Mouse (Mus musculus) embryonic facial prominence, embryonic 13.5 days (tissue): Measurements from ENCODE around the gene Cntn5. TPM values are rescaled to one million over a fixed set of nuclear protein-coding genes. Genes with fewer than 3 reads are reported as not detected.

Source experiments
- ATAC-seq: fragments of 200-750 bp; cut with Nextera tagmentation; 2 replicates; pipeline ENCODE4 v1.8.0; 2017; ENCODE audit warnings: low read depth; ENCODE audit not compliant: insufficient number of reproducible peaks, insufficient read depth, low FRiP score, low TSS enrichment
- H3K27ac ChIP-seq: fragments of 300-500 bp; sonication (generic); 2 replicates; pipeline ENCODE4 v1.5.1; 2015; ENCODE audit warnings: moderate library complexity, mild to moderate bottlenecking, inconsistent platforms
- H3K27me3 ChIP-seq: fragments of 300-500 bp; sonication (generic); 2 replicates; pipeline ENCODE4 v1.6.1; 2015; ENCODE audit warnings: mild to moderate bottlenecking, inconsistent platforms
- H3K36me3 ChIP-seq: fragments of 300-500 bp; sonication (generic); 2 replicates; pipeline ENCODE4 v1.6.1; 2015; ENCODE audit warnings: mild to moderate bottlenecking, inconsistent platforms
- H3K4me1 ChIP-seq: fragments of 300-500 bp; sonication (generic); 2 replicates; pipeline ENCODE4 v1.6.1; 2015; ENCODE audit warnings: inconsistent platforms
- H3K4me2 ChIP-seq: fragments of 300-500 bp; sonication (generic); 2 replicates; pipeline ENCODE4 v1.6.1; 2015; ENCODE audit warnings: moderate library complexity, mild to moderate bottlenecking, inconsistent platforms
- H3K4me3 ChIP-seq: fragments of 300-500 bp; sonication (generic); 2 replicates; pipeline ENCODE4 v1.5.1; 2015; ENCODE audit warnings: mild to moderate bottlenecking, inconsistent platforms
- H3K9ac ChIP-seq: fragments of 300-500 bp; sonication (generic); 2 replicates; pipeline ENCODE4 v1.6.1; 2015; ENCODE audit warnings: mild to moderate bottlenecking, inconsistent platforms
- H3K9me3 ChIP-seq: fragments of 300-500 bp; sonication (generic); 2 replicates; pipeline ENCODE4 v1.6.1; 2016; ENCODE audit warnings: inconsistent platforms
- WGBS: fragments of 180-500 bp; shearing (Covaris S2); methylation state at CpG from one replicate; pipeline ENCODE4 v1.1.7; 2015; ENCODE audit warnings: mixed read lengths; 5-methylcytosine and 5-hydroxymethylcytosine counted together
- polyA plus RNA-seq: library from polyadenylated mRNA; unstranded; fragments of >200 nt; fragmentation: Nextera tagmentation; extraction: Ambion mirVana; gene quantifications from 2 replicates; pipeline ENCODE4 v1.2.1, GENCODE M21; 2015

The Cntn5 gene
- polyA plus RNA-seq, 1 experiment from 2014 or later: 3.4 TPM

GRCm38 (mm10) chr9:10722121-10722520, 182.5 kb downstream of the Cntn5 start:
- Histone ChIP-seq H3K27me3 (no peaks in the 10 kb centered on the region), H3K4me1 (no peaks in the 10 kb centered on the region), H3K4me2 (no peak overlapping the region), H3K27ac (no peak overlapping the region), H3K36me3 (no peaks in the 10 kb centered on the region), H3K4me3 (no peak overlapping the region), H3K9me3 (no peaks in the 10 kb centered on the region), H3K9ac (no peak overlapping the region)
- 83% methylated on average over 4 of the region's 4 CpGs for WGBS
- no peak for ATAC-seq

DNA sequence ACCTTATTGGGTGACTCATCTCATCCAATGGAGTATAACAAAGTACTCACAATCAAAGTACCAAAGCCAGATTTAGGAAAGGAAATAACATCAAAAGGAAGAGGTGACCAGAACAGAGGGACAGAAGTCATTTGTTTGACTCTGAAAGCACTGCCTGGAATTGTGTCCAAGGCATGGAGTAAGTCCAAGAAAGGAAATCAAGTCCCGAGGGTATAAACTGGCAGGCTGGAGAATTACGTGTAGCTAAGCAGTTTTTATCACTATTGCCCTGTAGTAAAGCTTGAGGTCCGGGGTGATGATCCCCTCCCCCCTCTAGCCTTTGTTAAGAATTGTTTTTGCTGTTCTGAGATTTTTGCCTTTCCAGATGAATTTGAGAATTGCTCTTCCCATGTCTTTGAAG, 185.6 kb downstream of the Cntn5 start:
- no peak overlapping the region for H3K27ac ChIP-seq
- no peaks in the 10 kb centered on the region for H3K36me3 ChIP-seq
- H3K4me2 ChIP-seq: no peak overlapping the region
- no peak for ATAC-seq
- H3K27me3 ChIP-seq: no peaks in the 10 kb centered on the region
- H3K9ac ChIP-seq: no peak overlapping the region
- H3K9me3 ChIP-seq: no peaks in the 10 kb centered on the region
- no peaks in the 10 kb centered on the region for H3K4me1 ChIP-seq
- H3K4me3 ChIP-seq: no peak overlapping the region
- WGBS: 66% methylated on average over 3 of the region's 3 CpGs

GRCm38 (mm10) chr9:10713641-10714040, 190.9 kb downstream of the Cntn5 start:
- WGBS: 17% methylated on average over 1 of the region's 1 CpGs
- H3K4me2 ChIP-seq: no peak overlapping the region
- H3K27me3 ChIP-seq: no peaks in the 10 kb centered on the region
- H3K4me3 ChIP-seq: no peak overlapping the region
- H3K4me1 ChIP-seq: no peaks in the 10 kb centered on the region
- no peak overlapping the region for H3K27ac ChIP-seq
- H3K36me3 ChIP-seq: no peaks in the 10 kb centered on the region
- ATAC-seq: no peak
- no peaks in the 10 kb centered on the region for H3K9me3 ChIP-seq
- no peak overlapping the region for H3K9ac ChIP-seq

DNA sequence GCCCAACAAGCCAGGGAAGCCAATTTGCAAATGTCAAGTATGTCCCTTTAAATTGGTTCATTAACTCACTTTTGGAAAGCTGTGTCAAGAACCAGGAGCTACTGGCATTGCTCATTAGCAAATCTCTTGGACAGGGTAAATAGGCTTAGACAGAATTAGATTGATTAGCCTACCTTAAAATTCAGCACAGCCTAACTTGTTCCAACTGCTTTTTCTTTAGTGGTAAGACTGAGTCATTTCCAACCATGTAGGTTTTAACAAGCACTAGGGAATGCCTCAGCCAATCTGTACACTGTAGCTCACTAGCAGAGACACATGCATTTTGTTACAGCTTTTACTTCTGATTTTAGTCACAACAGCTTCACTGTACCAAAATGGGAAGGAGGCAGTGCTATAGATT, 222.9 kb downstream of the Cntn5 start:
- no peaks in the 10 kb centered on the region for H3K36me3 ChIP-seq
- no peak for ATAC-seq
- H3K4me2 ChIP-seq: no peak overlapping the region
- no peak overlapping the region for H3K4me3 ChIP-seq
- no peaks in the 10 kb centered on the region for H3K4me1 ChIP-seq
- no peak overlapping the region for H3K9ac ChIP-seq
- H3K27me3 ChIP-seq: no peaks in the 10 kb centered on the region
- H3K27ac ChIP-seq: no peak overlapping the region
- no peaks in the 10 kb centered on the region for H3K9me3 ChIP-seq

DNA sequence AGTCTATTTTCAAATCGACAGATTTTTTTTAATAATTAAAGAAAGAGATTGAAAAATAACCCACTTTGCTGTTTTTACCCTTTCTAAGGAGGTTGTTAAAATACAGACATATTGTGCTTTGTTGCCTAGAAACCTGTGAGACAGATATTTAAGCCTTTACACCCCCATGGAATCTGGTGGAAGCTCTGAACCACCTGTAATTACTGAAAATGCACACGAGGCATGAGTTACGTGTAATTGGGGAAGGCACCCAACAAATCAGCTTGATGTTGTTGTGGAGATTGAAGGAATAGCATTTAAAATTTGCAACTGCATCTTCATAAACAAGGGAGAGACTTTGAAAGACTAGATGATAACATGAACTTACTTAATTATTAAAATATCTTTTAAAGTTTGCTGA, 223.4 kb downstream of the Cntn5 start:
- Histone ChIP-seq H3K4me3 (no peak overlapping the region), H3K27me3 (no peaks in the 10 kb centered on the region), H3K4me2 (no peak overlapping the region), H3K9ac (no peak overlapping the region), H3K36me3 (no peaks in the 10 kb centered on the region), H3K9me3 (no peaks in the 10 kb centered on the region), H3K27ac (no peak overlapping the region), H3K4me1 (no peaks in the 10 kb centered on the region)
- no peak for ATAC-seq
- 69% methylated on average over 3 of the region's 3 CpGs for WGBS

DNA sequence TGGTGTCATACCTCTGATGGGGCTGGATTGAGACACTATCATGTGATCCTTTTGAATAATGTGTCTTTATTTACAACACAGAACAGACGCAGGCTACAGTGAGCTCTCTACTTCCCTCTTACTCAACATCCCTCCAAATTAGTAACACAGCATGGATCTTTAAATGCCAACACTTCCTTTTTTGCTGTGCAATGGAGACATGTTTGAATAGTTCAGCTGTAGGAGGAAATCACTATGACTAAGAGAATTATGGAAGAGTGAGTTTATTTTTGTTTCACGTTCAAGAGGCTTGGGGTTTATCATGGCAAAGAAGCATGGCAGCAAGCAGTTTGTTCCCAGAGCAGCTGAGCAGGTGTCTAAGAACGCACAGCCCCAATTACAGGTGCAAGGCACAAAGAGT, 235.9 kb downstream of the Cntn5 start:
- Histone ChIP-seq H3K9ac (no peak overlapping the region), H3K4me2 (no peak overlapping the region), H3K36me3 (no peaks in the 10 kb centered on the region), H3K9me3 (no peaks in the 10 kb centered on the region), H3K27ac (no peak overlapping the region), H3K4me1 (no peaks in the 10 kb centered on the region), H3K4me3 (no peak overlapping the region), H3K27me3 (no peaks in the 10 kb centered on the region)
- WGBS: 69% methylated on average over 3 of the region's 3 CpGs
- no peak for ATAC-seq

GRCm38 (mm10) chr9:10667438-10667837, 237.1 kb downstream of the Cntn5 start:
- H3K27ac ChIP-seq: no peak overlapping the region
- H3K4me2 ChIP-seq: no peak overlapping the region
- H3K9me3 ChIP-seq: no peaks in the 10 kb centered on the region
- H3K27me3 ChIP-seq: no peaks in the 10 kb centered on the region
- no peaks in the 10 kb centered on the region for H3K4me1 ChIP-seq
- 70% methylated on average over 4 of the region's 4 CpGs for WGBS
- no peaks in the 10 kb centered on the region for H3K36me3 ChIP-seq
- no peak for ATAC-seq
- H3K4me3 ChIP-seq: no peak overlapping the region
- no peak overlapping the region for H3K9ac ChIP-seq

GRCm38 (mm10) chr9:10665756-10666155, 238.8 kb downstream of the Cntn5 start:
- Histone ChIP-seq H3K4me2 (no peak overlapping the region), H3K27ac (no peak overlapping the region), H3K4me1 (no peaks in the 10 kb centered on the region), H3K4me3 (no peak overlapping the region), H3K9ac (no peak overlapping the region), H3K36me3 (no peaks in the 10 kb centered on the region), H3K9me3 (no peaks in the 10 kb centered on the region), H3K27me3 (no peaks in the 10 kb centered on the region)
- no peak for ATAC-seq

DNA sequence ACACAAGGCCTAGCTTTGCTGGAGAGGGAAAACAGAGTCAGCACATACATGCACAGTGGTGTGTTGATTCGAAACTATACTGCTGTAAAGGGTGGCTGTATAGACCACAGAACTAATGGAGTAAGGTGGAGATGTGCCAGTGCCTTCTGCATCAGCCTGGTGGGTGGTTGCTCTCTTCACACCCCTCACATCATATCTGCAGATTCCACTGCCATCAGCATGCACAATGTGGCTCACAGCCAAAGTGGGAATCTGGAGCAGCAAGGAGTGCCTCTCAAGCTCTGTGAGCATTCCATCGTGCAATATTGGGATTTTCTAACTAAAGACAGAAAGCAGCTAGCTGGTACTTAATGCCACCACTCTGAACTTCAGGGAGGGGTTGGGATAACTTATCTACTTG, 241.5 kb downstream of the Cntn5 start:
- no peaks in the 10 kb centered on the region for H3K9me3 ChIP-seq
- H3K4me1 ChIP-seq: no peaks in the 10 kb centered on the region
- no peak overlapping the region for H3K4me3 ChIP-seq
- no peaks in the 10 kb centered on the region for H3K36me3 ChIP-seq
- WGBS: 62% methylated on average over 2 of the region's 2 CpGs
- ATAC-seq: no peak
- H3K9ac ChIP-seq: no peak overlapping the region
- H3K27ac ChIP-seq: no peak overlapping the region
- no peaks in the 10 kb centered on the region for H3K27me3 ChIP-seq
- H3K4me2 ChIP-seq: no peak overlapping the region

GRCm38 (mm10) chr9:10659478-10659877, 245.1 kb downstream of the Cntn5 start:
- H3K9ac ChIP-seq: no peak overlapping the region
- H3K4me1 ChIP-seq: no peaks in the 10 kb centered on the region
- no peak for ATAC-seq
- H3K27me3 ChIP-seq: no peaks in the 10 kb centered on the region
- no peak overlapping the region for H3K27ac ChIP-seq
- no peaks in the 10 kb centered on the region for H3K36me3 ChIP-seq
- 55% methylated on average over 1 of the region's 1 CpGs for WGBS
- no peaks in the 10 kb centered on the region for H3K9me3 ChIP-seq
- no peak overlapping the region for H3K4me2 ChIP-seq
- no peak overlapping the region for H3K4me3 ChIP-seq

DNA sequence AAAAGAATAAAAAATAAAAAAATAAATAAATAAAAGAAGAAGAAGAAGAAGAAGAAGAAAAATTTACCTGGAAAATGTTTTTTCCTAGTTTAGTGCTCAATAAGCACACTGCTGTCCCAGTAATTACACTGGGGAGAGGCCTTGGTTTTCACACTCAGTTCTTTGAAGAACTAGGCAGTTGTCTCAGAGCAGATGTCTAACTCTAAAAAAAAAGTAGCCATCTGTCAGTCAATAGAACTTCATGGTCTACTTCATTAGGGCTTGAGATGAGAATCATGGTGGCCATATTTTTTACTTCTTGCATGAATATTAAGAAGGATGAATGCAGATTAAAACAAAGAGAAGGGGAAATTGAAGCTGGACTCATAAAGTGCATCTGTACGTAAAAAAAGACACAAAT, 246.5 kb downstream of the Cntn5 start:
- no peaks in the 10 kb centered on the region for H3K36me3 ChIP-seq
- no peaks in the 10 kb centered on the region for H3K9me3 ChIP-seq
- no peak overlapping the region for H3K4me2 ChIP-seq
- H3K27me3 ChIP-seq: no peaks in the 10 kb centered on the region
- 89% methylated on average over 1 of the region's 1 CpGs for WGBS
- no peak overlapping the region for H3K4me3 ChIP-seq
- H3K9ac ChIP-seq: no peak overlapping the region
- no peak overlapping the region for H3K27ac ChIP-seq
- no peak for ATAC-seq
- no peaks in the 10 kb centered on the region for H3K4me1 ChIP-seq

- Histone ChIP-seq H3K9me3 (no peaks in the 10 kb centered on the region), H3K9ac (no peak overlapping the region), H3K4me2 (no peak overlapping the region), H3K36me3 (no peaks in the 10 kb centered on the region), H3K4me1 (no peaks in the 10 kb centered on the region), H3K27me3 (no peaks in the 10 kb centered on the region), H3K4me3 (no peak overlapping the region), H3K27ac (no peak overlapping the region)
- 58% methylated on average over 4 of the region's 4 CpGs for WGBS
- ATAC-seq: no peak
Measured at GRCm38 (mm10) chr9:10657144-10657748, 247.3 kb downstream of the Cntn5 start.

DNA sequence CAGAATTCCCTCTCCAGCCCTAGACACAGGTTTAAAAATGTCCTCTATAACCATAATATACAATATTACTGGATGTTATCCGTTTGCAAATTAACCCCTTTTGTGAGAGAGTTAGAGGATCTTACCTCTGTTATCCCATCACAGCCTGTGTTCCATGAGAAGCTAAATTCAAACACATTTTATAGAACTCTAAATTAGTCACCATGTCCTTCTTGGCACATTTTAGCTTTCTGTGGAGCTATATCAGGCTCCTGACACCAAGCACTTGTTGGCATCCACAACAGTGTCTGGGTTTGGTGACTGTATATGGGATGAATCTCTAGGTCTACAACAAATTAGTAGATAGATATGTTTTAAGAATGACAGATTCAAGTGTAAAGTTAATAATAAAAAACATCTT, 253.9 kb downstream of the Cntn5 start:
- 83% methylated on average over 1 of the region's 1 CpGs for WGBS
- H3K4me3 ChIP-seq: no peak overlapping the region
- no peaks in the 10 kb centered on the region for H3K9me3 ChIP-seq
- no peaks in the 10 kb centered on the region for H3K4me1 ChIP-seq
- H3K27me3 ChIP-seq: no peaks in the 10 kb centered on the region
- no peak overlapping the region for H3K4me2 ChIP-seq
- H3K9ac ChIP-seq: no peak overlapping the region
- no peak for ATAC-seq
- H3K27ac ChIP-seq: no peak overlapping the region
- H3K36me3 ChIP-seq: no peaks in the 10 kb centered on the region
